Mouse (Mus musculus) T-helper 2 cell (primary cell): ENCODE results near the gene Lao1.

Source experiments
- in situ Hi-C: fragments of 300-600 bp; cut with MboI, MseI; formaldehyde crosslinking; loops from one replicate; pipeline ENCODE4 v1.15.1; 2025; ENCODE audit warnings: high pct_unique_total_duplicates

Lao1 gene

DNA sequence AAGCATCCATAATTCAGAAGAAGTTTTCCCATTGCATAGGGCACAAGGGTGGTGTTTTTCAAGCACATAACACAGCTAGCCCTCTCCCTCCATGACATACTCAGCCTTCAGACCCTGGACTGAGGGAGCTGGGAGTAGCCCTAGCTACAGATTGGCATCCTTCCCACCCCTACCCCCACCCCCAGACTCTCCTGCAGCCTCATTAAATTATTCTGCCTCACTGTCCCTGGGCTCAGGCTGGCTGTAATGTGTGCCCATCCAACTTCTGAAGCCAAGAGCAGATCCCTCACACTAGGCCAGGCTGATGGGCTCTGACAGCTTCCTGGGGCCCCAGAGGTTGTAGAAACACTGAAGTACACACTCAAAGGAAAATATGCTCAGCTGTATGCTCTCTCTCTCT lies 53.6 kb downstream of the Lao1 start:
- in situ Hi-C loops: no loop called here

DNA sequence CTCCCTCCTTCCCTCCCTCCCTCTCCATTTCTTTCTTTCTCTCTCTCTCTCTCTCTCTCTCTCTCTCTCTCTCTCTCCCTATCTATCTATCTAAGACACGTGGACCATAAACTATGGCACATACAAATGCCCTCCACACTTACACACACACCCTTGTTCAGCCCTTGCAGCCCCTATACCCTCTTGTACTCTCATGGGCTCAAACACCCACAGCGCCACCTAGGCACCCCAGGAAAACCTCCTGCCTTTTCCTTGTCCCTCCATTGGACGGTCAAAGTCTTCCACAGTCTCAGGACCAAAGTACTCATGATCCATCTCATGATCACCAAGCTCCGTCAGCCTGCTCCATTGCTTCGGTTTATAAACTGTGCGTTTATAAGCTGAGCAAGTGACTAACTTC lies 54.2 kb downstream of the Lao1 start:
- in situ Hi-C loops: no loop called here

DNA sequence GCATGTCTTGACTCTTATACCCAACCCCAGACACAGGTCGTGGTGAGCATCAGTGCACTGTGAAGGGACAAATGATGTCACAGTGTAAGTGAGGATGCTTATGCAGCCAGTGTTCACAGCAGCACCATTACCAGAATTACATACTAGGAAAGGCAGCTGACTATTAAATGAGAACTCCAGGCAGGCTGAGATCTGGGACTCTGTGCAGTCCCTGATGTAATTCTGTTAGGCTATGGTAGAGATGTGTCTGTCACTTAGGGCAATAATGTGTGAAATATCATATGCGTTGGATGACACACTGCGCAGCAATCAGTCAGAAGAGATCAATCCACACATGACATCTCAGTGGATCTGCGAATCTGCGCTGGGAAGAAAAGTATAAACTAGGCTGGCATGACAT lies 55.7 kb downstream of the Lao1 start:
- in situ Hi-C loops: no loop called here
